Comparison of ENCODE assay signal across 8 mouse cellular contexts in genomic region chrX:96095509-96096499, GRCm38 (mm10). TPM values are rescaled to one million over a fixed set of nuclear protein-coding genes. Genes with fewer than 3 reads are reported as not detected.
A peak's percentile ranks its signal among the peaks of the same experiment; 100 is the strongest.
DNase-seq lines count a peak whose midpoint lies in the region; ATAC-seq and TF ChIP-seq lines count a peak whose summit lies in the region.

Gene Msn (plus strand): TSS chrX:96096042.

- H3K4me3 ChIP-seq in embryonic facial prominence, embryonic 10.5 days, result peak within 1 kb of the TSS; percentile 65
- peak within 1 kb of the TSS; percentile 44 for H3K4me3 ChIP-seq in intestine, postnatal 0 days (ENCODE audit: low read depth, low read length)
- peak within 1 kb of the TSS; percentile 52 for H3K4me3 ChIP-seq in limb, embryonic 12.5 days (replicated peaks)
- H3K4me3 ChIP-seq in midbrain, embryonic 13.5 days (replicated peaks), result peak within 1 kb of the TSS; percentile 45

- DNase-seq in 3134 (ENCODE audit: extremely low read depth, insufficient read length, low spot score), result peak; percentile 84
- DNase-seq in adrenal gland, adult 18-20 months (ENCODE audit: low spot score in 2 of 2), result peak; percentile 70 to 72
- DNase-seq in embryonic facial prominence, embryonic 10.5 days (ENCODE audit: low spot score), result peak; percentile 68
- DNase-seq in spleen, adult 12 weeks (ENCODE audit: low spot score), result peak; percentile 64

- H3K27me3 ChIP-seq in embryonic facial prominence, embryonic 10.5 days (replicated peaks; ENCODE audit: low read depth, poor library complexity, severe bottlenecking), result peaks cover 35% of the 10 kb centered on the region
- no peaks in the 10 kb centered on the region for H3K27me3 ChIP-seq in intestine, postnatal 0 days (replicated peaks; ENCODE audit: control insufficient read depth, insufficient read depth, low read length)
- 0 out of 2 replicates have a peak, but pooled peaks cover 24% of the 10 kb centered on the region for H3K27me3 ChIP-seq in limb, embryonic 12.5 days
- H3K27me3 ChIP-seq in midbrain, embryonic 13.5 days, result no peaks in the 10 kb centered on the region; the same call in 1 of the 2 replicates

- H3K9me3 ChIP-seq in embryonic facial prominence, embryonic 10.5 days, result no peaks in the 10 kb centered on the region
- H3K9me3 ChIP-seq in intestine, postnatal 0 days (ENCODE audit: control insufficient read depth), result no peaks in the 10 kb centered on the region
- H3K9me3 ChIP-seq in limb, embryonic 12.5 days, result no peaks in the 10 kb centered on the region
- no peaks in the 10 kb centered on the region for H3K9me3 ChIP-seq in midbrain, embryonic 13.5 days

- H3K36me3 ChIP-seq in embryonic facial prominence, embryonic 10.5 days (replicated peaks), result no peaks in the 10 kb centered on the region
- no peaks in the 10 kb centered on the region for H3K36me3 ChIP-seq in intestine, postnatal 0 days (ENCODE audit: control insufficient read depth, insufficient read depth)
- no peaks in the 10 kb centered on the region for H3K36me3 ChIP-seq in limb, embryonic 12.5 days
- H3K36me3 ChIP-seq in midbrain, embryonic 13.5 days, result no peaks in the 10 kb centered on the region

- ATAC-seq in granulocyte monocyte progenitor cell, adult 5-6 weeks (replicated peaks; ENCODE audit: poor library complexity, severe bottlenecking), result peak; percentile 79
- peak; percentile 56; the same call in 1 of the 2 replicates for ATAC-seq in intestine, postnatal 0 days
- peak; percentile 81 for ATAC-seq in limb, embryonic 12.5 days (ENCODE audit: insufficient number of reproducible peaks, insufficient read depth, low FRiP score, low TSS enrichment, low read depth)
- peak; percentile 84 for ATAC-seq in midbrain, embryonic 13.5 days

- H3K9ac ChIP-seq in intestine, postnatal 0 days (ENCODE audit: low read depth, low read length), result peak within 1 kb of the TSS; percentile 31; the same call in 1 of the 2 replicates
- peak within 1 kb of the TSS; percentile 57 for H3K9ac ChIP-seq in limb, embryonic 12.5 days (replicated peaks)
- peak within 1 kb of the TSS; percentile 59 for H3K9ac ChIP-seq in midbrain, embryonic 13.5 days (replicated peaks)

- no peak for TF ChIP-seq CTCF in intestine, postnatal 0 days (IDR thresholded peaks at IDR 0.05; ENCODE audit: low read depth)

- H3K4me1 ChIP-seq in embryonic facial prominence, embryonic 10.5 days, result peaks cover 9% of the 10 kb centered on the region; the same call in 1 of the 2 replicates
- no peaks in the 10 kb centered on the region for H3K4me1 ChIP-seq in intestine, postnatal 0 days (replicated peaks; ENCODE audit: control insufficient read depth, insufficient read depth, low read length)
- H3K4me1 ChIP-seq in limb, embryonic 12.5 days (replicated peaks), result no peaks in the 10 kb centered on the region
- no peaks in the 10 kb centered on the region for H3K4me1 ChIP-seq in midbrain, embryonic 13.5 days (replicated peaks)

- WGBS in embryonic facial prominence, embryonic 10.5 days, result 19% methylated on average over 43 of the region's 44 CpGs
- whole genome bisulfite sequencing in intestine, postnatal 0 days, result 33% methylated on average over 43 of the region's 44 CpGs
- WGBS in limb, embryonic 12.5 days, result 16% methylated on average over 39 of the region's 44 CpGs
- WGBS in midbrain, embryonic 13.5 days, result 33% methylated on average over 44 of the region's 44 CpGs

- H3K27ac ChIP-seq in embryonic facial prominence, embryonic 10.5 days (replicated peaks), result peak within 1 kb of the TSS; percentile 83
- H3K27ac ChIP-seq in intestine, postnatal 0 days (ENCODE audit: low read depth, low read length), result no peak within 1 kb of the TSS
- H3K27ac ChIP-seq in limb, embryonic 12.5 days, result peak within 1 kb of the TSS; percentile 41; the same call in 1 of the 2 replicates
- no peak within 1 kb of the TSS for H3K27ac ChIP-seq in midbrain, embryonic 13.5 days

- peak within 1 kb of the TSS; percentile 67 for H3K4me2 ChIP-seq in intestine, postnatal 0 days (replicated peaks; ENCODE audit: low read depth)
- H3K4me2 ChIP-seq in limb, embryonic 12.5 days, result peak within 1 kb of the TSS; percentile 60
- peak within 1 kb of the TSS; percentile 66 for H3K4me2 ChIP-seq in midbrain, embryonic 13.5 days (replicated peaks)

RNA-seq across cellular contexts. Expression of gene Msn, which starts in this region (rescaled TPM):
- total RNA-seq in adrenal gland, adult 18-20 months (2021), result 100 to 1,000 TPM; 143 to 157 TPM
- 91.7 and 109 TPM in 2 replicates for polyA plus RNA-seq in embryonic facial prominence, embryonic 10.5 days (2016; fragmentation: Nextera tagmentation; extraction: Ambion mirVana)
- total RNA-seq in granulocyte monocyte progenitor cell, adult 5-6 weeks (2014; fragmentation: Nextera tagmentation), result 206 and 211 TPM in 2 replicates
- 97.2 and 97.8 TPM in 2 replicates for total RNA-seq in granulocyte monocyte progenitor cell, adult 5-6 weeks (2017)
- 34.2 and 35.9 TPM in 2 replicates for polyA plus RNA-seq in intestine, postnatal 0 days (2015; fragmentation: Nextera tagmentation; extraction: Ambion mirVana)
- 66.1 and 78.8 TPM in 2 replicates for polyA plus RNA-seq in limb, embryonic 12.5 days (2016; fragmentation: Nextera tagmentation; extraction: Ambion mirVana)
- polyA plus RNA-seq in midbrain, embryonic 13.5 days (2015; fragmentation: Nextera tagmentation; extraction: Ambion mirVana), result 40.8 and 43.7 TPM in 2 replicates

Comparison
In these comparisons a context has a peak if more than half of its experiments do, and no peak if none do; other contexts are left out.
1. H3K27ac ChIP-seq: peak in embryonic facial prominence, embryonic 10.5 days (single experiment) and limb, embryonic 12.5 days (single experiment); none in intestine, postnatal 0 days (single experiment) and midbrain, embryonic 13.5 days (single experiment).
2. Peak in every context shown above with its lines, with median percentiles within 50 percentile points of each other: DNase-seq, H3K4me3 ChIP-seq, ATAC-seq, H3K4me2 ChIP-seq and H3K9ac ChIP-seq.